Mouse (Mus musculus) monocyte, adult 5-6 weeks (primary cell): ENCODE results near the gene Maml3. TPM values are rescaled to one million over a fixed set of nuclear protein-coding genes. Genes with fewer than 3 reads are reported as not detected.

Experiments used
- ATAC-seq: fragments of 153-309, 156-312 bp; replicated peaks from 2 replicates; pipeline ENCODE4 v1.8.0; 2017; ENCODE audit warnings: mild to moderate bottlenecking; ENCODE audit not compliant: low TSS enrichment, insufficient number of reproducible peaks, severe bottlenecking, poor library complexity, low FRiP score
- total RNA-seq: library from RNA; stranded (forward); fragments of 200-1000, 200-491, 200-594 nt; gene quantifications from 3 replicates; pipeline ENCODE4 v1.2.3, GENCODE M21; 2017

Gene Maml3
- total RNA-seq, 1 experiment from 2014 or later: 8.5 TPM

DNA sequence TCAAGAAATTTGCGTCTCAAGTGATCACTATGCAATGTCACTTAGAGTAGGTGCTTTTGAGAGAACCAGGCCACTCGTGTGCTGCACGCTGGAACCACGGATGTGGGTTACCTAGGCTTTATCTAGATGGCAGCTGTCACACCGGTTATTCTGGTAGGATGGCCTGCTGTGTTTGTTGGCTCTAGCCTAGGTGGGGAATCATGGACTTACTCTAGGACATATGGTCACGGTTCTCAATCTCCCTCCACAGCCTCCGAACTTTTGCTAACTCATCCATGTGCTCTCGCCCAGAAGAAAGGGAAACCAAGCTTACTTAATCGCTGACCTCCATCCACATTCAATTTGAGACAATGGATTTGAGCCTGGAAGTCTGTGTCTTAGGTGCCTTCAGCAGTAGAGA lies 280.4 kb downstream of the Maml3 start:
- ATAC-seq: no peak

DNA sequence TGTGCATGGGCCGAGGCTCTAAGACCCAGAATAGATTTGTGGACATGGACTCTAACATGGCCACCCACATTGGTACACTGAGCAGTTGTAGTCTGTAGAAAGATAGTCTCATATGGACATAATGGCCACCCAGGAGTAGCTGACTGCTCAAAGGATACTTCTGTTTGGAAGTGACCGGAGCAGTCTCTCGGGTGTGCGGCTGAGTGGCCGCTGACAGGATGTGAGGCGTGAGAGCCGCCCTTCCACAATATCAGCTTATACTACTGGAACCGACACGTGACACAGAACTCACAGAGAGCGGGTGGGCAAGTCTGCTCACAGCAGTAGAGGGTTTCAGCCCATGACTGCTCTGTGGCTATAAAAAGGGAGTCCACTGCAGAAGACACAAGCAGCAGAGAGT lies 283.3 kb downstream of the Maml3 start:
- no peak for ATAC-seq

DNA sequence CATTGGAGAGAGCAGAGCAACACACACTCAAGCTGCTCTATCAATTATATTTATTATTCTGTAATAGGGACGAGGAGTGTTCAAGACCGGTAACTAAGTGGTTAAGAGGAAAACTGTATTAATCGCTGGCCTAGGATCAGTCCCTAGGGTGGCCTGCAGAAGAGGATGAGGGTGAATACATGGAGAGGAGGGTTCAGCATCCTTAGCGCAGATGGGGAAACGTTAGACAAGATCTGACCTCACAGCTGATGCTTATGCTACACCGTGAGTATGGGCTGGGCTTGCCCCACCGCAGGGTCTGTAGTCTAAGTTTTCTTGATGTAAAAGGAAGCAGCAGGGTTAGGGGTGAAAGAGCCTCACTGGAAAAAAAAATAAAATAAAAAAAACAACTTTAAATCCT lies 285.8 kb downstream of the Maml3 start:
- ATAC-seq: no peak

DNA sequence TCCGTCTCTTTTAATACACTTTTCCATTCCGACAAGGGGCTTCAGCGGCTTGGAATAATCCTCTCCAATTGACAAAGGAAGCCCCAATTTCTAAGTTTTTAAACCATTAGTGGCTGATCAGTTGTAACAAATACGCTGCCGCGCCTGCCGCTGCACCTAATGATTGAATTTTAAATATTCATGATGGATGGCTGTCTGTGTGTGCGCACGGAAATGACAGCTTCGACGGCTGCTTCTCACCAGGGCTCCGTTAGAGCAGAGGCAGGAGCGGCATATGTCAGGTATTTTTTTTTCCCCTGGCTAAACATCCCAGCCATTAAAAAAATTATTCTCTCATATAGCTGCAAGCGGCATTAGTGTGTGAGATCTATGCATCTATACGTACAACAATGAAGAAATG lies 287.0 kb downstream of the Maml3 start:
- ATAC-seq: no peak

DNA sequence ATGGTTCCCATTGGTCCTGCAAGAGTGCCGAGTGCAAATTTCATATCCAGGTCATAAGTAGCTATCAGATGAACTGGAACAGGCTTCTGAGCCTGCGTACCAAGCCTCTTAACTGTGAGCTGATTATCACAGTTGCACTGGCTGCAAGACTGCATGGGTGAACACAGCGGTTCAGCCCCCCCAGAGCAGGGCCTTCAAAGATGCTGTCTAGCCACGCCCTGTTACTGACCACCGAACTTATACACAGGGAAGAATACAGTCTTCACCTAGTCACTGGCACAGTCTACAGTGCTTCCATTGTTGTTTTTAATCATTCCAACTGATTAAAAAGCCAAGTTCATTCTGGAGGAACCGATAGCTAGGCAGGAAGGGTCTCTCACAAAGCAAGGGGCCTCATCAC lies 287.5 kb downstream of the Maml3 start:
- no peak for ATAC-seq

DNA sequence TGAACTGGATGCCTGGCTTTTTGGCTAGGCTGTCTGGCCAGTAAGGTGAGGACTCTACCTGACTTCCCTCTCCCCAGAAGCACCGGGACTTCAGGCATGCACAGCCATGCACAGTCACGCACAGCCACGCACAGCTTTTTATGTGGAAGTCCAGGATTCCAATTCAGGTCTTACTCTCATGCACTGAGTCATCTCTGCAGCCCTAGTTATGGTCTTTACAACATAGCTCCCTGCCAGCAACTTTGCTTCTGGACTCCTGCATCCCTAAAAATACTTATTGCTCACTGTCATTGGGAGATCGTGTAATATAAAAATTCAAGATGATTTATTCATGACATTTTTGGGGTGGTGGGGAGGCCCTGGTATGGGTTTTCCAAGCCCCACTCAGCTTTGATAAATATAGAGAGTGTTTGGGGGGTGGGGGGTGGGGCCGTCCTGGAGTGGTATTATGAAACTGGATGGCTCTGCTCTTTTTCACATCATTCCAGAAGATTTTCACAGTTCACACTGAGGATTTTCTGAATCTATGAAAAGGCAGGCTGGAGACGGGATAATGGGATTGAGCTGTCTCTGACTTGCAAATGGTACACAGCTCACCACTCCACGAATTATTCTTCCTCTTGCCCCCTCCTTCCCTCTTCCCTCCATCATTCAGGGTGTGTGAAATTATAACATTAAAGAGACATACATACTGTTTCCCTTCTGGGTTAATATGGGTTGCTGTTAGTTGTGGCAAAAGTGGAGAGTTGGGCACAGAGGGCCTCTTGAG lies 288.2 kb downstream of the Maml3 start:
- ATAC-seq: no peak

DNA sequence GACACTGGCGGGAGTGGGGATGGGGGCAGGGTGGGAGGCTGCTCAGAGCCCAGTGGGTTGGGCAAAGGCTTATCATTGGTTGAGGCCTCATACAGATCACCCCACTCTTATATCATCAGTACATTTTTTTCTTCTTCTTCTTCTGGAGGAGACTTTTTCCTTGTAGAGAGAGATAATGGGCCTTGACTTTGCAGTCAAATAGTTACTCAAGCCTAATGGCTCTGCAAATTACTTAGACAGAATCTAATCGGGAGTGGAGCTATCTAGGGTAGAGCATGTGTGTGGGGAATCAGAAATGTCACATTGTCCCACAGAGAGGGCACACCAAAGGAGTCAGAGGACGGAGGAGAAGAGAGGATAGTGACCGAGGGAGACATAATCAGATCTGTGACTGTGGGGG lies 290.8 kb downstream of the Maml3 start:
- ATAC-seq: no peak

DNA sequence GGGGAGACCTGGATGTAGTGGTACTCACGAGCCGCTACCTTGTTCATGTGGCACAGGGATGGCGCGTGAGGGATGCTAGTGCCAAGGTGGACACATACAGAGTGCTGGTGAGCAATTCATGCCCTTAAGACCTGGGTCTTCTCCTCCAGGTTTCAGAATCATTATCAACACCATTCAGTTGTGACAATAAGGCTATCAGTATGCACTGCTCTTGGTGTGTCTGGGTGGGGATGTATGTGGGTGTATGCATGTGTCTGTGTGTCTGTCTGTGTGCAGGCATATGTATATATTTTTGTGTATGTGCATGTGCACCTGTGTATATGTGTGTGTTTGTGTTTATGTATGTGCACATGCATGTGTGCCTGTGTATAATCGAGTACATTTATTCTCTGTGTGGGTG lies 291.7 kb downstream of the Maml3 start:
- ATAC-seq: no peak

DNA sequence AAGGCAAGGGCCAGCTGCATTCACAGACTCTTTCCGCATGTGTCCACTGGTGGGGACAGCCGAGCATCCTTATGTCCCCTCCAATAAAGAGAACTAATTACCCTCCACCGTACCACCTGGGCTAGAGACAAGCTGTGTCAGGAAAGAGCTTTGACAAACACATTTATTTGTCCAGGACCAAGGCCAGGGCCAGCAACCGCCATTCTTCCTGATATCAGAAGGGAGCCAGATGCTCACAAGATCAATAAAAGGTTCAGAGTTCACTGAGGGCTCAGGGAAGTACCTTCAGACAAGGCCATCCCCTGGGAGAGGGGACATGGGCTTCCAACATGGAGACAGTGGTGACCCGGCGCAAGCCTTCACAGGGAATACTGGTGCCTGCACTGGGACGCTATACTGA lies 294.1 kb downstream of the Maml3 start:
- no peak for ATAC-seq

DNA sequence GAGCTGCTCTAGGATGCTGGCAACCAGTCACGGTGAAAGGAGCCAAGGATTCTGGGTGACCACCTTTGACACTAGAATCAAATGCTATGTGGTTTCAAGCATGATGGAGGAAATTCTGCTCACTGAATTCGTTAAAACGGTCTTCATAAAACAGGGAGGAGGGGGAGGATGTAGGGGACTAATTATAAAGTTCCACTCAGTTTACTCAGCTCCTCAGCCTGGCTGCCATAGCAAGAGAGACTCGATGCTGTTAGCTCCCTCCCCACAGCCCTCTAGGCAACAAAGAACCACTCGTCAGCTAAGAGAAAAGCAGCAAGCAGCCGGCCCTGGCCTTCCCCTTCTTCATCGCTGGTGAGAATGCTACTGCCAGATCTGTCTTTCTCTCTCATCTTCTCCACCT lies 295.1 kb downstream of the Maml3 start:
- ATAC-seq: no peak

DNA sequence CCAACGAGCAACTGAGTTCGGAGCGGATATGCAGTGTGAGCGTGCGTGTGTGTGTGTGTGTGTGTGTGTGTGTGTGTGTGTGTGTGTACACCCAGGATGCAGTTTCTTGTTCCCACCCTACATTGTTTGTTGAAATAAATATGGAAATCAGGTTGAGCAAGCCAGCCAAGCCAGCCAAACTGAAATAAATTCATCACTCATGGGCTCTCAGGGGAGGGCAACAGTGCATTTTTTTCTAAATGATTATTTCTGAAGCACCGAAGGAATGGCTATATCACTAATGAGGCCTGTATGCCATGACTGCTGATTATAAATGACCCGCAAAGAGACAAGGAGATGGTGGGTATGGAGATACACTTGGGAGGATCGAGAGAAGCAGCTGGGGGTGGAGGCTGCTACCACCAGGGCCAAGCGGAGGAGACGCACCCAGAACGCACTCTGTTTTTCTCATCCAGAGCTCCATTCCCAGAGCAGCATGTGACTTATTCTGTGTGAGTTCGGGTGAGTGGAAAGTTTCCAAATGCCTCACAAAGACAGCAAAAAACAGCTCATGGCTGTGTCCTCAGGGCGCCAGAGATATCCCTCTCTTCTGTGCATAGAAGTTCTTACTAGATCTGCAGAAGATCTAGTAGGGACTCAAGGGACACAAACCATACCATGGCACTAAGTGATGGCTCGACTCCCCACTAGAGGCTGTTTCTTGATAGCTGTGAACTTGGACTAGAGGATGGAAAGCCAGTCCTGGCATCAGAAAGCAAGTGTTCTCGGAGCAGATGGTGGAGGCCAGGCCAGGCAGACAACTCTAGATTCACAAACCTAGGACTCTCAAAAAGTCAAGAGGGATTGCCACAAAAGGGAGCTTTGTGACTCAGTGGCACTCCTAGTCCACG lies 296.6 kb downstream of the Maml3 start:
- no peak for ATAC-seq

DNA sequence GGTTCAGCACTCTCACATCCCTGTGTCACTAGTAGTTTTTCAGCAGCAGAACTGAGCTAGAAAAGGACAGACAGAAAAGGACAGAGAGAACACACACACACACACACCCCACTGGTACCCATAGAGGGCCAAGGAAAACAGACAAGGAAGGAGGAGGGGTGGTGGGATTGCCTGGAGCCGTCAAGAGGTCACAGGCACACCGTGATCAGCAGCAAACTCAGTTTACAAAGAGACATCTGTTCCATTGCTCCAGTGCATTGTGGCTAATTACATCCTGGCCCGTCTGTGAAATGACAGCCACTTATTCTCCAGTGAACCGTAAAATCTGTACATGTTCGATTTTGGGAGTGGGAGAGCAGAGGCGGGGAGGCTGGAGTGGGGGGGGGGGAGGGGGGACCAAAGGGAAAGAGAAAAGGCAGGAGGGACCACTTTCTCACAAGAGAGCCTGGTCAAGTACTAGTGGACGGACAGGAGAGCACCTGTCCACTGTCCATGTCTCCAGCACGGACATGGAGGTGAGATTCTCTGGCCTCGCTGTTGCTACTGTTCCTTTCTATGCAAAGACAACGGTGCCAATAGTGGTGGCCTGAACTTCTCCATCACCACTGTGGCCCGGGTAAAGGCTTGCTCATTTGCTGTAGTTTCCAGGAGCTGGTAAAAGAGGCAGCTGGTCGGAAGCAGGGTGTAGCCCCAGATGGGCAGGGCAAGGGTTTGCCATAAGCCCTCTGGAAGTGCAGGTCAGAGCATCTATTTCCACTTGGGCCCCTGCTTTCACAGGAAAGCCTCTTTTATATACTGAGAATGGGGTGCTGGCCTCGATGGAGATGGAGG lies 299.2 kb downstream of the Maml3 start:
- no peak for ATAC-seq

DNA sequence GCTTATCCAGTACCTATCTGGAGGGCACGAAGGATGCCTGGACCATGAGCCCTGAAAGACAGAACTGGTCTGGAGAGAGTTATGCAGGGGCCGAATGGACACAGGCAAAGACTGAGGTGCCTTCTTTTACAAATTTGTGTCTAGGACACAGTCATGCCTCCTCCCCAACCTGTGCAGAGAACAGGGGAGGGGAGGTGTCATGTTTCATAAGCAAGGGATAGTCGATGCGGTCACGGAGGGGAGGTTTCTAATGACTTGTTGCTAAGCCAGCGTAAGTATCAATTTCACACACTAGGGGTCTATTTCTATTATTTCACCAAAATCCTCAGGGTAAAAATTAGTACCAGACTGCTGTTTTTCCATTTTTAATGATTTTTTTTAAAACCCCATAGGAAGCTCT lies 301.0 kb downstream of the Maml3 start:
- no peak for ATAC-seq

DNA sequence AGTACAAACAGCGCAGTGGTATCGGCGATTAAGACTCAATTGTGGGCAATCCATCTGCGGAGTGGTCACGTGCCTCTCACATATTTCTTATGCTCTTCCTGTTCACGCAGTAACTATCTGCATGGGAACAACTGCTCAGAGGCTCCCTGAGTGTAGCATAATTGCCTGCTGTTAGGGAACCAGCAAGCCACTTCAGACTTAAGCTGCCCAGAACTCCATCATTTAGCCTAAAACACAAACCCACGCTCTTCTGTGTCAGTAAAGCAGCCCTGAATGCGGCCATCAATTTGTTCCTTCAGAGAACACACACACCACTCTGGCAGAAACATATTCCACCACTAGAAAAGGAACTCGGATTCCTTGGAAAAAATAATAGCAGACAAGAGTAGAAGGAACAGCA lies 305.2 kb downstream of the Maml3 start:
- no peak for ATAC-seq

DNA sequence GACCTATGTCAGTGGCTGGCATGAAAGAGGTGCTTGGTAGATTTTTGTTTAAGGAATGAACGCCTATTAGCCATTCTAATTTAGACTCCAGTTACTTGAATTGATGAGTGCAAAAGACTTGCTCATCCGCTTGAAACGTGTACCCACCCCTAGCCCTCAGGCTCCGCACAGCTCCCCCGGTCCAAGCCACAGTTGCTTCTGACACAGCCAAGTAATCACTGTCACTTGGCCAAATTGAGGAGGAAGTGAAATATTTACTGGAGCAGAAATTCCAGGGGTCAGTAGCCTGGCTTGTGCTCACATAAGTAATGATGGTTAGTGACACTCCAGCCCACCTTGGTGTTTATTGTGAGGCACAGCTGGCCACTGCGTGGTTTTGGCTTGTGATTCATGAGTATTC lies 308.0 kb downstream of the Maml3 start:
- no peak for ATAC-seq

DNA sequence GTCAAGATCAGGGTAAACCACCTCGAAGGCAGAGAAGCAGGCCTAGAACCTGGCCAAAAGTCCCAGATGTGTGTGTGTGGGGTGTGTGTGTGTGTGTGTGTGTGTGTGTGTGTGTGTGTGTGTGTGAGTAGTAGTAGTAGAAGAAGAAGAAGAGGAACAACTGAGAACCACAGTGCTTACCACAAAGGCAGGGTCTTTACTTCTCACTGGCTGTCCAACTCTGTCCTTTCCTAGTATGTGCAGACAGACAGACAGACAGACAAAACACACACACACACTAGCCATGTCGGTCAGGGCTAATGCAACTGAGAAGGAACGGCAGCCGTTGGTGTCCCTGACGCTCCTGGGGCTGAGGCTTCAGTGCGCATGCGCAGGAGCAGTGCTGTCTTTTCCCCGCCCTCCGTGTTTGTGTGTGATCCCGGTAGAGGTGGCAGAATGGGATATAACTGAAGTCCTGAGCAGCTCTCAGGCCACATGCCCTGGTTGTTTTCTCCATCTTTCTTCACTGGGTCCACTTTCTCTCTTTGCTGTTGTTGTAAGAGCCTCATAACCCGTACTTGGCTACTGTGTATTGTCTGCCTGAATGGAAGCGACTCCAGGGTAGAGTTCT lies 308.6 kb downstream of the Maml3 start:
- no peak for ATAC-seq

DNA sequence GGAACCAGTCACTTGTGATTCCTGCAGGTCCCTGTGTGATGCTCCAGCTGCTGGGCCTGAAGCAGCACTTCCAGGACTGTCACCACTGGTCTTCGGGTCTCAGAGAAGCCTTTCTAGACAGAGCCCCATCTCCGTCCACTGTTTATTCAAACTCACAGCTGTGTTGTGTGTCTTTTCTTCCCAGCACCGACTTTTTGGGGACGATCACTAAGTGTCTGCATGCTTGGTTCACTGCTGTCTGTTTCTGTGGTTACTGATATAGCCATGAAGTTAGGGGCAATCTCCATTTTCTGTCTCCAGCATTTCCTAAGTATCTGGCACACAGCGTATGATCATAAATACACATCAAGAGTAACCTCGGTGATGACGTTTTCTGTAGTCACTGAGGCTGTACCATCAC lies 313.3 kb downstream of the Maml3 start:
- ATAC-seq: no peak

DNA sequence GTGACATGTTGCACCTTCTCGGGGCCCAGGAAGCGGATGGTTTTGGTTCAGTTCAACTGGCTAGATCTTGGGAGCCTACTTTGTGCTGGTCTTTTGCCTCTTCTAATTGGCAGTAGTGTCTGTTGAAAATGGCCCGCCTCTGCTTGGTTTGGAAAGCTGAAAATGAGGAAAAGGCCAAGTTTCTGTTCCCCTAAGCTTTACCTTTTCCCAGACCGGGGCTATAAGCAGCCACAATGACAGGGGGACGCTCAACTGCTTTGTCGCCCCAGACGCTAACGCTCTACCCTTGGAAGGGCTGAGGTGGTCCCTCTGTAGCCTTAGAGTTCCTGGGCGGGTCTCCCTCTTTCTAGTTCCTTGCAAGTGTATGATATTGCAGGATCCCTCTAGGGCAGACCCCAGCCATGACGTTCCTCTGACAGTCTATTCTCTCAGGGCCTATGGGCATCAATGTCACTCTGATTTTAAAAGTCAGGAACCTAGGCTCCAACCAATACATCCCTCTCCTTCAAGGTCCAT lies 315.4 kb downstream of the Maml3 start:
- peak; percentile 21; the same call in 1 of the 2 replicates for ATAC-seq
